Mouse (Mus musculus): Measurements from ENCODE around the gene Spry2. TPM values are rescaled to one million over a fixed set of nuclear protein-coding genes. Genes with fewer than 3 reads are reported as not detected.

The Spry2 gene
- polyA plus RNA-seq (2014; fragmentation: Illumina TruSeq; extraction: RNeasy Lipid Tissue Mini Kit (QIAGEN cat#74804); ENCODE audit: low read depth, low replicate concordance) = 1.1 TPM

DNA sequence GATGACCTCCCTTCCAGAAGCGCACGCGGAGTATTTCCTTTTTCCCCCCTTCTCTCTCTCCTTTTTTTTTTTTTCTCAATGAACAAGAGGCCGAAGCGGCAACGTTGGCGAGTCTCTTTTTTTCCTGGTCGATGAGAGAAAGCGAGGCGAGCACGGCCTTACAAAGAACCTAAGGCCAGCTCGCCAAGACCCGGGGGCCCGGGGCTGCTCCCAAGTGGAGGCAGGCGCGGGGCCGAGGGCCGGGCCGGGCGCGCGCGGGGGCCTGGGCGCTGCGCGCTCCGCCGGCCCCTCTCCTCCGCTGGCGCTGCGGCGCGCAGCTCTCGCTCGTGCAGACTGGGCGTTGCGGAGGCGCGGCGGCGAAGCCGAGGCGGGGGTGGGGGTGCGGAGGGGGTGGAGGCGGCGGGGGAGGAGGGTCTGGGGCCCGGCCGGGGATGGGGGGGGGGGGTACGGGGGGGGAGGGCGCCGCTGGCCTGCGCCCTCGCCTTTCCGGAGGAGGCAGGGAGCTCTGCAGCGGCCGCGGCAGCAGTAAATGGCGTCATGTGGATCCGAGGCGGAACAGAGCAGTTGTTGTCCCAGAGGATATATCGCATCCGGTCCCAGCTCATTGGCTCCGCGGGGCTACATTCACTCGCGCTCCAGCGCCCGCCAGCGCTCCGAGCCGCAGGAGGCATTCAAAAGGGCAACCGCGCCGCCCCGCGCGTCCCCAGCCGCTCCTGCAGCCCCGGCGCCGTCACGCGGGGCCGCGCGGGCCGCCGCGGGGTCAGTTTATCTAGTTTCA lies at the start of gene Spry2:
Gene Spry2 (minus strand): TSS at position 29 of the 778 bp plus-strand sequence.

Other genes with a start within 250 kb of the Spry2 start
- not detected for gene Trim52, start 209.4 kb upstream of the Spry2 start, polyA plus RNA-seq (2014; fragmentation: Illumina TruSeq; extraction: RNeasy Lipid Tissue Mini Kit (QIAGEN cat#74804); ENCODE audit: low read depth, low replicate concordance)

Data from liver, adult 10 weeks (tissue).